Mouse (Mus musculus) liver, adult 2 months (tissue): ENCODE measurements around the gene Prss16. TPM values are rescaled to one million over a fixed set of nuclear protein-coding genes. Genes with fewer than 3 reads are reported as not detected.
A peak's percentile ranks its signal among the peaks of the same experiment; 100 is the strongest.

ENCODE experiments used
- DNase-seq: peaks from one replicate; pipeline ENCODE4 v3.0.0-alpha.2; 2011; ENCODE audit warnings: low read depth, low spot score; ENCODE audit errors: extremely low read depth
- H3K27ac ChIP-seq: fragments of 200-500 bp; replicated peaks from 2 replicates; pipeline ENCODE4 v1.5.1; 2012; ENCODE audit warnings: low read depth, mild to moderate bottlenecking, control low read depth, inconsistent platforms, low read length; ENCODE audit not compliant: insufficient read depth
- H3K27me3 ChIP-seq: fragments of 200-500 bp; 2 replicates; pipeline ENCODE4 v1.6.1; 2012; ENCODE audit warnings: mild to moderate bottlenecking, moderate library complexity, low read length, inconsistent platforms; ENCODE audit not compliant: control insufficient read depth, insufficient read depth
- H3K36me3 ChIP-seq: fragments of 200-500 bp; 2 replicates; pipeline ENCODE4 v1.6.1; 2012; ENCODE audit warnings: low read length, inconsistent platforms; ENCODE audit not compliant: control insufficient read depth, insufficient read depth
- H3K4me1 ChIP-seq: fragments of 200-500 bp; 2 replicates; pipeline ENCODE4 v1.6.1; 2011; ENCODE audit warnings: low read length; ENCODE audit not compliant: control insufficient read depth, insufficient read depth
- H3K4me3 ChIP-seq: fragments of 200-500 bp; 2 replicates; pipeline ENCODE4 v1.5.1; 2011; ENCODE audit warnings: low read depth, mild to moderate bottlenecking, control low read depth, low read length, moderate library complexity; ENCODE audit not compliant: insufficient read depth
- H3K79me2 ChIP-seq: fragments of 200-500 bp; 2 replicates; pipeline ENCODE4 v1.6.1; 2012; ENCODE audit warnings: inconsistent platforms, mild to moderate bottlenecking, low read length, moderate library complexity; ENCODE audit not compliant: control insufficient read depth, insufficient read depth
- H3K9ac ChIP-seq: fragments of 200-500 bp; 2 replicates; pipeline ENCODE4 v1.6.1; 2012; ENCODE audit warnings: low read depth, mild to moderate bottlenecking, control low read depth, inconsistent platforms, low read length
- CTCF ChIP-seq: fragments of 200-500 bp; IDR thresholded peaks from 2 replicates; pipeline ENCODE4 v1.5.1; 2011; ENCODE audit warnings: low read depth, low read length, control low read depth
- POLR2A ChIP-seq: fragments of 200-500 bp; IDR thresholded peaks from 2 replicates; pipeline ENCODE4 v1.6.1; 2011; ENCODE audit warnings: low read length, control low read depth; ENCODE audit not compliant: insufficient read depth; ENCODE audit errors: extremely low read depth
- WGBS: fragments of 180-500 bp; shearing (Covaris S2); methylation state at CpG from one replicate; pipeline ENCODE4 v1.1.7; 2018; 5-methylcytosine and 5-hydroxymethylcytosine counted together
- polyA plus RNA-seq: library from polyadenylated mRNA; depleted of rRNA; stranded (reverse); fragments of >200 nt; gene quantifications from 2 replicates; pipeline ENCODE4 v1.2.3, GENCODE M21; 2012; rRNA removed
- total RNA-seq: library from RNA; depleted of rRNA; stranded (reverse); fragments of >200 nt; gene quantifications from 2 replicates; pipeline ENCODE4 v1.2.3, GENCODE M21; 2014; rRNA removed

Gene Prss16
- total and polyA plus RNA-seq, 2 experiments = not detected

DNA sequence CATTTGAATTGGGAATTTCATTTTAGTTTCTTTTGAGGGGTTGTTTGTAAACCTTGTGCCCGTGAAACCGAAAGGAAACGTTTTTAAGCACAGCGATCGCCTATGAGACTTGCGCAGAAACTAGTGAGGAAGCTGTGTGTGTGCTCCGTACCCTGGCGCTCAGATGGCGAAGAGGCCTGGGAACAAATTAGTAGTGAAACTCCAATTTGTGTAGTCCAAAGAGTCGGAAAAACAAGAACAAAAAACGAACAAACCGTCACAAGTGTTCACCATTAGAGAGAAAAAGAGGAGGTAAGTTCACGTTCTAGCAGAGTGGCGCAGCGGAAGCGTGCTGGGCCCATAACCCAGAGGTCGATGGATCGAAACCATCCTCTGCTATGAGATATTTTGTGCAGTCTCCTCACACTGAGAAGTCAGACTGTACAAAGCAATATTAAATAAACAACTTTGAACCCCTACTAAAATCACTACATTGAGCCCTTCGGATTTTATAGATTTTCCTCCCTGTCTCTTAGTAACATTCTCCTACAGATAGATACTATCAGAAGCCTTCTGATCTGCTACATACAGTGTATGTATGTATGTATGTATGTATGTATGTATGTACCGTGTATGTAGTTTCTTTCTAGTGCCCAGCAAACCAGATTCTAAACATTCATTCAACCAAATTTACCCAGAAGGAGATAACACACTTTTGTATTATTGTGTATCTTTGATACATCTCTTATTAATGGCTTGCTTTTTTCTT, 34.6 kb downstream of the Prss16 start:
- 5% methylated on average over 20 of the region's 20 CpGs for WGBS
- peak; percentile 87 for DNase-seq

GRCm38 (mm10) chr13:21974221-21974725, 35.3 kb downstream of the Prss16 start:
- peak overlapping the region; percentile 73 for H3K9ac ChIP-seq
- H3K4me3 ChIP-seq = peak overlapping the region; percentile 73
- no peaks in the 10 kb centered on the region for H3K27me3 ChIP-seq
- H3K36me3 ChIP-seq = no peaks in the 10 kb centered on the region
- no peaks in the 10 kb centered on the region for H3K79me2 ChIP-seq
- H3K27ac ChIP-seq = peak overlapping the region; percentile 72
- DNase-seq = peak; percentile 76
- no peaks in the 10 kb centered on the region for H3K4me1 ChIP-seq
- TF ChIP-seq POLR2A (no peak), CTCF (peak; percentile 86)
- WGBS = under 1% methylated on average over 23 of the region's 23 CpGs

More for the DNA sequence above, 34.6 kb downstream of the Prss16 start:
- no peaks in the 10 kb centered on the region for H3K36me3 ChIP-seq
- no peak for TF ChIP-seq CTCF
- H3K9ac ChIP-seq = peak overlapping the region; percentile 73
- no peaks in the 10 kb centered on the region for H3K27me3 ChIP-seq
- no peaks in the 10 kb centered on the region for H3K4me1 ChIP-seq
- peak overlapping the region; percentile 73 for H3K4me3 ChIP-seq
- H3K79me2 ChIP-seq = no peaks in the 10 kb centered on the region
- peak overlapping the region; percentile 72 for H3K27ac ChIP-seq

- H3K79me2 ChIP-seq = no peaks in the 10 kb centered on the region
- no peak overlapping the region for H3K9ac ChIP-seq
- H3K36me3 ChIP-seq = no peaks in the 10 kb centered on the region
- no peak overlapping the region for H3K4me3 ChIP-seq
- H3K4me1 ChIP-seq = no peaks in the 10 kb centered on the region
- DNase-seq = no peak
- no peak overlapping the region for H3K27ac ChIP-seq
- 48% methylated on average over 3 of the region's 3 CpGs for WGBS
- TF ChIP-seq POLR2A (no peak), CTCF (no peak)
- H3K27me3 ChIP-seq = no peaks in the 10 kb centered on the region
These were observed 37.9 kb downstream of the Prss16 start for GRCm38 (mm10) chr13:21971641-21972040.

- 52% methylated on average over 2 of the region's 2 CpGs for WGBS
These were observed 39.7 kb downstream of the Prss16 start for GRCm38 (mm10) chr13:21969816-21970215.

GRCm38 (mm10) chr13:21969269-21969668, 40.3 kb downstream of the Prss16 start:
- Histone ChIP-seq H3K27ac (no peak overlapping the region), H3K4me3 (no peak overlapping the region)
- WGBS = 72% methylated on average over 1 of the region's 1 CpGs

More at GRCm38 (mm10) chr13:21969816-21970215, 39.7 kb downstream of the Prss16 start:
- no peaks in the 10 kb centered on the region for H3K4me1 ChIP-seq
- no peaks in the 10 kb centered on the region for H3K27me3 ChIP-seq
- TF ChIP-seq POLR2A (no peak), CTCF (no peak)
- H3K27ac ChIP-seq = no peak overlapping the region
- no peaks in the 10 kb centered on the region for H3K79me2 ChIP-seq
- H3K36me3 ChIP-seq = no peaks in the 10 kb centered on the region
- H3K9ac ChIP-seq = no peak overlapping the region
- no peak for DNase-seq
- H3K4me3 ChIP-seq = no peak overlapping the region

More at GRCm38 (mm10) chr13:21969269-21969668, 40.3 kb downstream of the Prss16 start:
- Histone ChIP-seq H3K9ac (no peak overlapping the region), H3K79me2 (no peaks in the 10 kb centered on the region), H3K4me1 (no peaks in the 10 kb centered on the region), H3K36me3 (no peaks in the 10 kb centered on the region), H3K27me3 (no peaks in the 10 kb centered on the region)
- TF ChIP-seq POLR2A (no peak), CTCF (no peak)
- DNase-seq = no peak

Other genes with a start within 250 kb of the Prss16 start
- 3.5 and 4.5 TPM in 2 replicates for gene Hist1h1b, start 229.1 kb downstream of the Prss16 start, total RNA-seq
- gene Hist1h1b, start 229.1 kb downstream of the Prss16 start, polyA plus RNA-seq = 0.35 TPM in 1 of 2 replicates, not detected in the other
- gene Hist1h3i, start 226.4 kb downstream of the Prss16 start, total RNA-seq = 26.6 and 38.0 TPM in 2 replicates
- 4.1 and 5.4 TPM in 2 replicates for gene Hist1h3i, start 226.4 kb downstream of the Prss16 start, polyA plus RNA-seq
- 7.3 and 8.7 TPM in 2 replicates for gene Hist1h2an, start 222.5 kb downstream of the Prss16 start, total RNA-seq
- gene Hist1h2an, start 222.5 kb downstream of the Prss16 start, polyA plus RNA-seq = not detected in 2 replicates
- gene Hist1h2bp, start 222.3 kb downstream of the Prss16 start, total RNA-seq = 0.40 and 0.74 TPM in 2 replicates
- not detected in 2 replicates for gene Hist1h2bp, start 222.3 kb downstream of the Prss16 start, polyA plus RNA-seq
- 2.1 and 4.9 TPM in 2 replicates for gene Hist1h2bq, start 199.5 kb downstream of the Prss16 start, total RNA-seq
- gene Hist1h2bq, start 199.5 kb downstream of the Prss16 start, polyA plus RNA-seq = 1.2 and 11.7 TPM in 2 replicates
- 0.55 TPM in 1 of 2 replicates, not detected in the other for gene Hist1h2ao, start 199.3 kb downstream of the Prss16 start, total RNA-seq
- not detected in 2 replicates for gene Hist1h2ao, start 199.3 kb downstream of the Prss16 start, polyA plus RNA-seq
- 0.60 and 0.74 TPM in 2 replicates for gene Hist1h4m, start 198.0 kb downstream of the Prss16 start, total RNA-seq
- gene Hist1h4m, start 198.0 kb downstream of the Prss16 start, polyA plus RNA-seq = not detected in 2 replicates
- 336 and 466 TPM in 2 replicates for gene Hist1h4n, start 177.5 kb downstream of the Prss16 start, total RNA-seq
- 4.5 and 8.5 TPM in 2 replicates for gene Hist1h4n, start 177.5 kb downstream of the Prss16 start, polyA plus RNA-seq
- gene Hist1h2ap, start 176.2 kb downstream of the Prss16 start, total RNA-seq = 37.4 and 51.8 TPM in 2 replicates
- gene Hist1h2ap, start 176.2 kb downstream of the Prss16 start, polyA plus RNA-seq = 6.3 and 14.0 TPM in 2 replicates
- gene Hist1h2br, start 176.0 kb downstream of the Prss16 start, total RNA-seq = 0.65 and 1.3 TPM in 2 replicates
- gene Hist1h2br, start 176.0 kb downstream of the Prss16 start, polyA plus RNA-seq = 1.0 and 11.9 TPM in 2 replicates
- gene Zfp184, start 64.6 kb downstream of the Prss16 start, total RNA-seq = 0.18 and 0.60 TPM in 2 replicates
- 0.07 and 0.11 TPM in 2 replicates for gene Zfp184, start 64.6 kb downstream of the Prss16 start, polyA plus RNA-seq
- not detected in 2 replicates for gene Pom121l2, start 28.5 kb downstream of the Prss16 start, total RNA-seq
- gene Pom121l2, start 28.5 kb downstream of the Prss16 start, polyA plus RNA-seq = not detected in 2 replicates
- 1.8 and 2.6 TPM in 2 replicates for gene Hist1h2ah, start 25.8 kb upstream of the Prss16 start, total RNA-seq
- not detected in 2 replicates for gene Hist1h2ah, start 25.8 kb upstream of the Prss16 start, polyA plus RNA-seq
- gene Hist1h2bk, start 26.1 kb upstream of the Prss16 start, total RNA-seq = 15.6 and 28.1 TPM in 2 replicates
- 0.46 and 0.48 TPM in 2 replicates for gene Hist1h2bk, start 26.1 kb upstream of the Prss16 start, polyA plus RNA-seq
- 6.8 and 9.2 TPM in 2 replicates for gene Hist1h4i, start 31.6 kb upstream of the Prss16 start, total RNA-seq
- gene Hist1h4i, start 31.6 kb upstream of the Prss16 start, polyA plus RNA-seq = 5.2 and 12.3 TPM in 2 replicates
- gene Hist1h2ag, start 33.2 kb upstream of the Prss16 start, total RNA-seq = 11.1 and 22.4 TPM in 2 replicates
- gene Hist1h2ag, start 33.2 kb upstream of the Prss16 start, polyA plus RNA-seq = 0.55 TPM in 1 of 2 replicates, not detected in the other
- gene Hist1h2bj, start 33.5 kb upstream of the Prss16 start, total RNA-seq = 10.7 and 16.8 TPM in 2 replicates
- 0.29 TPM in 1 of 2 replicates, not detected in the other for gene Hist1h2bj, start 33.5 kb upstream of the Prss16 start, polyA plus RNA-seq
- not detected in 2 replicates for gene Vmn1r188, start 74.7 kb upstream of the Prss16 start, total RNA-seq
- gene Vmn1r188, start 74.7 kb upstream of the Prss16 start, polyA plus RNA-seq = not detected in 2 replicates
- gene Vmn1r189, start 96.1 kb upstream of the Prss16 start, total RNA-seq = not detected in 2 replicates
- not detected in 2 replicates for gene Vmn1r189, start 96.1 kb upstream of the Prss16 start, polyA plus RNA-seq
- not detected in 2 replicates for gene Vmn1r191, start 174.2 kb upstream of the Prss16 start, total RNA-seq
- not detected in 2 replicates for gene Vmn1r191, start 174.2 kb upstream of the Prss16 start, polyA plus RNA-seq
- gene Vmn1r192, start 181.4 kb upstream of the Prss16 start, total RNA-seq = not detected in 2 replicates
- gene Vmn1r192, start 181.4 kb upstream of the Prss16 start, polyA plus RNA-seq = not detected in 2 replicates
- gene Vmn1r193, start 213.4 kb upstream of the Prss16 start, total RNA-seq = not detected in 2 replicates
- not detected in 2 replicates for gene Vmn1r193, start 213.4 kb upstream of the Prss16 start, polyA plus RNA-seq
- not detected in 2 replicates for gene Vmn1r194, start 234.5 kb upstream of the Prss16 start, total RNA-seq
- gene Vmn1r194, start 234.5 kb upstream of the Prss16 start, polyA plus RNA-seq = not detected in 2 replicates